Mouse (Mus musculus): ENCODE measurements around the gene Suds3.

Suds3 gene

DNA sequence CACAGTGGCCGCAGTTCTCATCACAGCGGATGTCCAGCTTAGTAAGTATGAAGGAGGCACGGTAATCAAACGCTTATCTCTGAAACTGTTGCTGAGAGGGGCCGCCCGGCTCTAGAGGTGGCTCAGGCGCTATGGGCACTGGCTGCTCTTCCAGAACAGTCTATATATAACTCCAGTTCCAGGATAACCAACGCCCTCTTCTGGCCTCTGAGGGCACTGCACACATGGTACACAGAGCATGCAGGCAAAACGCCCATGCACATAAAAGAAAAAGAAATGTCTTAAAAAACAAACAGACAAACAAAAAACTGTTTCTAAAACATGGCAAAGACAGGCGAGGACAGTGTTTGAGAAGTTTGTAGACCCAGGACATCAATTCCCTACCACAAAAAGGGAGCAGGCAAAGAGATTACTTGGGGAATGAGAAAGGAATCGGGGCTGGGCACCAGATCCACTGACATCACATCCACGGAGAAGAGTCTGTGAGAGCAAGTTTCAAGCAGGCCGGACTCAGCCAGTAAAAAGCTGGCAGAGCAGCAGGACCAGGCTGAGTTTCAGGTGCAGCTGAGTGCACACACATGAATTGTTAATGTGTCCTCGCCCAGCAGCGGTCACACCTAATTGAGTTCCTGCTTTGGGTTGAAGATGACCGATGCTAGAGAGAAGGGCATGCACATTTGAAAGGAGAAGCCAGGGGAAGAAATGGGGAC, 4.7 kb downstream of the Suds3 start:
- DNase-seq, result peak; percentile 37

DNA sequence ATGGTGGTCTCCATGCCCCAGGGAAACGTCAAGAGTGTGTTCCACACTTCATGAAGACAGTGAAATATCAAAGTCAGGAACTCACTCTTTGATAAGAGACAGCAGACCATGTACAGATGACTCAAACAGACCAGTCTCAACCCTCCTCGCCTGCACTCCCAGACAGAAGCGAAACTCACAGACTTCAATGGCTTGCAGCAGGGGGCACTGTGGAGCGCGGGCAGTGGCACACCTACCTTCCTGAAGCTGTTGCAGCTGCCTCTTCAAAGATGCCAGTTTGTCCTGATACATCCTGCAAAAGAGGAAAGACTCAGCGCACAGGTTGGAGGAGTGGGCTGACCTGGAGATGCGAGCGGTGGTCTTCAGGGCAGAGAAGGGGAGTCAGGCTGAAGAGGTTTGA, 6.4 kb downstream of the Suds3 start:
- no peak for DNase-seq

DNA sequence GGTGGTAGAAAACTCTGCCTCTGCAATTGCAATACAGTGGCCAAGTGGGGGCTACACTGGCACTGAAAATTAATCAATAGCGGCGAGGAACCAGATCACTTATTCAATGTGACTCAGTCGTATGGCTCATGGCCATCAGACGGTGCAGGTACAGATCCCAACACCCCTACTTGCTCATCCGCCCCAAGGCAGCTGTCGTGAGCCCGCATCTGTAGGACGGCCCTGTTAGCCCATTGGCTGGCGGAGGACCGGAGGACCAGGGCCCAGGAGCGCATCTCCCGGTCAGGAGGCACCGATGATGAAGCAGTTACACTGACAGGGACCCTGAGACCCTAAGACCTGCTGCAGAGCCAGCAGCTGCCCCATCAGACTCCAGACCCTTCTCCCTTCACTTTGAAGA, 7.2 kb downstream of the Suds3 start:
- no peak for DNase-seq

DNA sequence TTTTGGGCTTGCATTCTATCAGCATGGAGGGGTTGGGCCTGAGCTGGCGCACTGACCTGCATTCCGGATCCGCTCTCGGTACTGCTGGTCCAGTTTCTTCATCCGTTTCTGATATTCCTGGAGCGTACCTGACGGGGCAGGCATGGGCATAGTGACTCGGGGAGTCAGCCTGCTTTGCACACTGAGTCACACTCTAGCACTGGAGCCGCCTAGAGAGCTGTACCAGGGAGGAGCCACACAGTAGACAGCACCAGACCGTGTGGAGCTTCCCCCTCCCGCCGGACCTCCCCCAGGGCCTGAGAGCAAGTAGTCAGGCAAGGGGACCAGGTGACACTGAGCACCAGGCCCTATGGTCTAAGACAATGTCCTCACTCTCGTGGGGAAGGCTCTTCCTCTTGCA, 7.6 kb downstream of the Suds3 start:
- no peak for DNase-seq

DNA sequence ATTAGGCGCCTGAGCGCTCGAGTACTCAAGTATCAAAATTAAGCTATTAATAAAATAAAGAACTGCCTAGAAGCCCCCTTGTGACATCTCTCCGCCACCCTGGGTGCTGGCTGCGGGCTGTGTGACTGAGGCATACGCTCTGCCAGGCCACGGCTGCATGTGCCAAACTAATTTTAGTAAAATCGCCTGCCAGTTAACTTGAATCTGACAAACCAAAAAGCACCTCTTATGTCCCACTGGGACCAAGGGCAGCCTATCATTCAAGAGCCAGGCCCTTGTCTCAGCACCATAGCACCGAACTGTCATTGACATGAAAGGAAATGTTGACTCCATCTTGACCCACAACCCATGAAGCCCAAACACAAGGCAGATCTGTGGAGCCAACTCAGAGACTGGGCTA, 10.2 kb downstream of the Suds3 start:
- DNase-seq, result no peak

- DNase-seq, result no peak
Measured at GRCm38 (mm10) chr5:117104329-117104728, 11.6 kb downstream of the Suds3 start.

DNA sequence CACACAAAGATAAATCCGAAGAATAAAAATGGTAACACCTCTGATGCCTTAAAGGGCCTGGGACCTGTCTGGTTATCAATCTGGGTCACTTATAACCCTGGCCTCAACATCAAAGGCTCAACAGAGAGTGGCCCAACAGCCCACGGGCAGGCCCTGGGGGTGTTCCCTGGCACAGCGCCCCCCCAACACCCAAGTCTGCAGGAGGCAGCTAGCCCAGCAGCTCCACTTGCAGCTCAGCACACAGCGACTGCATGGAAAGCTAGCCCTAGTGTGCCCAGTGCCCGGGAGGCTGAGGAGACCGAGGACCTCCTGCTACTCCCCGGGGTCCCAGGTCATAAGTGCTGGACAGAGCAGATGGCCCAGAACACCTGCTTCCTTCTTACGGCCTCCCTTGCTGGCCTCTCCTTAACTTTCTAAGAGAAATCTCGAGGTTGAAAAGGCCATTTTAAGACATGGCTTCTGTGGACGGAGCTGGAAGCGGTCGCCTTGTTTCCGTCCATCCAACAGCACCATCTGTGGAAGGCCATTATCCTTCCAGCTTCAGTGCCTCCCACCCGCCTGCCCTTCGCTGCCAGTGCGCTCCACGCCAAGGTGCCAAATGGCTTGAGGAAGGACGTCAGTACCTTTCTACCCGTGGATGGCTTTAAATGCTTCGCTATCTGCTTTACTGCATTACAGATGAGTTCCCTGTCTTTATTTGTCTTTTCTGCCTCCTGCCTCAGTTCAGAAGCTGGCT, 12.6 kb downstream of the Suds3 start:
- DNase-seq, result no peak

GRCm38 (mm10) chr5:117099742-117100141, 16.2 kb downstream of the Suds3 start:
- no peak for DNase-seq

DNA sequence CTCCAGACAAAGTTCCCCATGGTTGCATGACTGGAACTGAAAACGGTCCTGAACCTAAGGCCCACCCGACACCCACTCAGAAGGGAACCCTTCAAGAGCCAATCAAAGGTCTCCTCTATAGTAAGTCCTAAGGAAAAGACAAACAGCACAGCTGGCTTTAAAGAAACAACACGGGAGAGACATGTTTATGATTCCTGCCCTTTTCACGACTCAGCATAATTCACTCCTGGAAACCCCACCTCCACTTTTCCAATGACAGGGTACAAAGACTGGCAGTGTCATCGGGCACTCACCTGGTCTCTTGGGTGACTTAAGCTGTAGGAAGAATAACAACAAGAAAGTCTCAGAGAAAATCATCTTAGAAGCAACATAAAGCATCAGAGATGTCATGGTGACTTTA, 16.9 kb downstream of the Suds3 start:
- no peak for DNase-seq

- DNase-seq, result peak; percentile 61
Measured at GRCm38 (mm10) chr5:117096716-117097115, 19.2 kb downstream of the Suds3 start.

DNA sequence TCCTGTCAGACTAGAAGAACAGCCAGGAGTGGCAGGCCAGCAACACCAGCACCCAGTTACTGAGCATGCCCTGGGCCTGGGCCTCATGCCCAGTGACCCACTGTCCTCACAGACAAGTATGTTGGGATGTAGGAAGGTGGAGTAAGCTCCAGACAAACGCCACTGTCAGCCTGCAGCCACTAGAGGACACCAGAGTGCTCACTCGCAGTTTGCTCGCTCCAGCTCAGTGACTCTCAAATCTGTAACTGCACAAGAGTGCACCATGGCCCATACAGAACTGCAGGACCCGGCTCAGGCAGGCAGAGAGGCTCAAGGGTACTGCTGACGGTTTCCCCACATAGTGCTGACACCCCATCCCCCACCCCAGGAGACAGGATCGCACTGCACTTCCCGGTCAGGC, 21.5 kb downstream of the Suds3 start:
- DNase-seq, result peak; percentile 60

DNA sequence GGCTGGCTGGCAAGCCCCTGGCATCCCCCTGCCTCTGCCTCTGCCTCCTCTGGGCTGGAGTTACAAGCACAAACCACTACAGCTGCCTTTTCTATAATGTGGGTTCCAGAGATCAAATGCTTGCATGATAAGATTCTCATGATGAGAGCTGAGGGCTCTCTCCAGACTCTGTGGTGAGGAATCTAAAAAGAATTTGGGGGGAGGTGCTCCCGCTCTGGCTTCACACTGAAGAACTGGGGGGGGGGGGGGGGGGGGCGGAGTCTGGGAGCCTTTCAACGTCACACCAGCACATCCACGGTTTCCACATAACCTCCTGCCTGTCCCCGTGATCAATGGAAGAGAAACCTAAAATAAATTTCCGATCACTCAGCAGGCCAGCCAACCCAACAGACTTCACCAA, 26.1 kb downstream of the Suds3 start:
- no peak for DNase-seq

DNA sequence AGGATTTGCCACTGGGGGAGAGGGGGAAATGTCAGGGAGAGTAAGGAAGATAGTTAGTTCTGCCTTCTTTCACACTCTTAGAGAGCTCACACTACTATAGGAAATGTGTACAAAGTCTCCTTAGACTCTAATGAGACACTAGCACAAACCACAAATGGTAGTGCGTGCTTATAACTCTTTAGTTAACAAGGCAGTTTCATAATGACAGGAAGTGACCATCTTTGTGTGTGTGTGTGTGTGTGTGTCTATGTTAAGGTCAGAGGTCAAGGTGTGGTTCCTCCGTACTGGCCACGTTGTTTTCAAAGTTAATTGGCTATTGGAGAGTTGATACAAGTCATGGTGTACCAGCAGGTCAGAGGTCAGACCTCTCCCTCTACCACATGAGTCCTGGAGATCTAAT, 26.8 kb downstream of the Suds3 start:
- DNase-seq, result no peak

DNA sequence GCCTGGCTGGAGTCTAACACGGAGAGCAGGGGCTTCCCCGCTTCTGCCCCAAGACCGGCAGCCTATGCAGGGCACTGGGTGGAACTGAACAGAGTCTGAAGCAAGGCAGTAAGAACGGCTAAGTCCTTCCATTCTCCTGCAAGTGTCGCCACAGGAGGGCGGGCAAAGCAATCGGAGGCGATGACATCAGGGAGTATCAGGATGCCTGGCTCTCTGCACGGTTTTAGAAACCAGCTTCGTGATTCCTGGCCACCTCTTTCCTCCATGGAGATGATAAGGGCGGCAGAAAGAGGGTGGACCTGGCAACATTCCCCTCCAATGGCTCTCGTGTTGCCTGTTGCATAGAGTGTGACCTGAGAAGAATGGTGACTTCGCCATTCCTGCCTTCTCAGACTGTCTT, 28.2 kb downstream of the Suds3 start:
- no peak for DNase-seq

GRCm38 (mm10) chr5:117069498-117069894, 46.4 kb downstream of the Suds3 start:
- DNase-seq, result no peak

DNA sequence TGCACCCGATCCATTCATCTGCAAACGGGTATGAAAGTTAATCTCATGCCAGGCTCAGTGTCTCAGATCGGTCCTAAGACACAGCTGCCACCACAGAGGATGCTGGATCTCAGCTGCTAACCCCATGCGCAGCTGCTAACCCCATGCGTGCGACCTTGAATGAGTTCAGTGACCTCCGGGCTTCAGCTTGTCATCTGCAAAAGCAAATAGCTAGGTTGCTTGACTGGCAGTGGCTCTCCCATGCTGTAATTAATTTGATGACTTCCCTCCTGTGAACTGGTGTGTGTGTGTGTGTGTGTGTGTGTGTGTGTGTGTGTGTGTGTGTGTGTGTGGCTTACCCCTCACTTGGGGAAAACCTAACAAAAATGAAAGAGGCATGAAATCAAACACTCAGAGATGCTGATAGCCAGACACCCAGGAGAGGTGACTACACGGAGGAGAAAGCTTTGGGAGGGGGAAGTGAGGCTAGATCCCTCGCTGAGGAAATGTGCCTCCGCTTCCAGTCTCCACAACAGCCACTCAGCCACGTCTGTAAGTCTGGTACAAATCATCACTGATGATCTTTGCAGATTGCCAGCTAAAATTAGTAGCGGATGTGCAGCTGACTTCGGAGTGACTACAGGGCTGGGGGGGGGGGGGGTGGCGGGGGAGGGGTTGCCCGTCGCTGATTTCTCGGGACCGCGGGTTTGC, 47.0 kb downstream of the Suds3 start:
- no peak for DNase-seq

GRCm38 (mm10) chr5:117068181-117068580, 47.7 kb downstream of the Suds3 start:
- peak; percentile 11 for DNase-seq

- DNase-seq, result no peak
Measured at GRCm38 (mm10) chr5:117061251-117061650, 54.7 kb downstream of the Suds3 start.

DNA sequence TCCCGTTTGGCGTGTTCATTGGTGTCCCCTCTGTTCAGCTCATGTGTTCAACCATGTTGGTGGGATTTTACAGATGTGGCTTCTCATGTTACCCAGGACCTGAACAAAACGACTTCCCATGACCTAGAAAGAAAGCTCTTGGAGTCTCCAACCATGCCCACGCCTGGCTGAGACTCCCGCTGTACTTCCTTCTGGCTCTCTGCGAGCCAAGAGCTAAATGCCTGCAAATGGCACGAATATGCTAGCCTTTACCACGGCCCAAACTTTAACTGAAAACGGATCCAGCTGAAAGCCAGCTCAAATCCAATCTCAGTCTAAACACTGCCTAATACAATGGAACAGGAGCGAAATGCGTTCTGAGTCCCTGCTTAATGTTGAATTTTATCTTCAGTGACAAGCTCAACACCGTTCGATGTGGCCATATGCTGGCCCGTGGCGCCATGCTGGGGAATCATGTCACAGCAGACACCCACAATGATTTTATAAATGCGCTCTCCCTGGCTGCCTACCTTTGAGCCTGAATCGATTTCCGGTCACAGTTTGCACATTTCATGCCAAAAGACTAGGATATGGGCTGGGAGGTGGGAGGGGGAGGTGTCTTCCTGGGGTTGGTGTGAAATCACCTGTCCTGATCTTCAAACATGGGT, 55.3 kb downstream of the Suds3 start:
- DNase-seq, result no peak

DNA sequence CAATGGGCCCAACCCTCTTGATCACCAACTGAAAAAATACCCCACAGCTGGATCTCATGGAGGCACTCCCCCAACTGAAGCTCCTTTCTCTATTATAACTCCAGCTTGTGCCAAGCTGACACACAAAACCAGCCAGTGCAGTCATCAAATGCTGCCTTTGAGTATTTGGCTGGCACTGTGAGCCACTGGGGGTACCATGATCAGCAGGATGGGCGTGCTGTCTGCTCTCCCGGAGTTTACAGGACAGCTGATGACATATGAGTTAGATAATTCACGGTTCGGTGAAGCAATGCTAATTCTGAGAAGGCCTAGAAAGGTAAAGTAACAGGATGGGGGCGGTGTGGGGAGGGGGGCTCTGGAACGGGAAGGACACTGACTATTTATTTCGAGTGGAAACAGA, 66.0 kb downstream of the Suds3 start:
- no peak for DNase-seq

DNA sequence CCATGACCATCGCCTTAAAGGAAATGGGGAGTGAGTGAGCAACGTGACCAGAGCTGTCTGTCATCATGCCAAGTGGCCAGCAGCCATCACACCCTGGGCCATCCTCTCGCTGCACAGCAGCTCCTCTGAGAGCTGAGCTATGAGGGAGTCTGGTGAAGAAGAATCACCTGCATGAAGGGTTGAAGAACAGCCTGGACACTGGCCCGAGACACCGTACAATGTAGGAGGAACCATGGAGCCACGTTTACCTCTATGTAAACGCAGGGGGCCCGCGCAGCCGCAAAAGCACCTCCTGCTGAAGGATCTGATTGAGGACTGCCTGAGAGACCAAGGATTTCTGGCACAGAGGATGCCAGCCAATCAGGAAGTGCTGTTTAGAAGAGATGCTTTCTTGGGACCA, 70.8 kb downstream of the Suds3 start:
- no peak for DNase-seq

DNA sequence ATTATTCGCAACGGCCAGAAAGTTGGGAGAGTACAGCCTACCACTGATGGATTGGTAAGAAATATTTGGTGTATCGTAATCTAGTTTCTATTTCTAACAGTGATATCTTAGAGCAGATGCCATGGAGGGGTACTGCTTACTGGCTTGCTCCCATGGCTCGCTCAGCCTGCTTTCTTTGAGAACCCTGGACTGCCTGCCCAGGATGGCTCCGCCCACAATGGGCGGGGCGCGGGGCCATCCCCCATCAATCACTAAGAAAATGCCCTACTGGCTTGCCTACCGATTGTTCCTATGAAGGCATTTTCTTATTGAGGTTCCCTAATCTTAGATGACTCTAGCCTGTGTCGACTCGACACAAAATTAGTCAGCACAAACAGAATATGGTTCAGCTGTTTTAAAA, 73.3 kb downstream of the Suds3 start:
- DNase-seq, result no peak

Data from kidney, adult 18-20 months (tissue).